9 mouse cellular contexts compared by ENCODE assay signal in the genomic region with DNA sequence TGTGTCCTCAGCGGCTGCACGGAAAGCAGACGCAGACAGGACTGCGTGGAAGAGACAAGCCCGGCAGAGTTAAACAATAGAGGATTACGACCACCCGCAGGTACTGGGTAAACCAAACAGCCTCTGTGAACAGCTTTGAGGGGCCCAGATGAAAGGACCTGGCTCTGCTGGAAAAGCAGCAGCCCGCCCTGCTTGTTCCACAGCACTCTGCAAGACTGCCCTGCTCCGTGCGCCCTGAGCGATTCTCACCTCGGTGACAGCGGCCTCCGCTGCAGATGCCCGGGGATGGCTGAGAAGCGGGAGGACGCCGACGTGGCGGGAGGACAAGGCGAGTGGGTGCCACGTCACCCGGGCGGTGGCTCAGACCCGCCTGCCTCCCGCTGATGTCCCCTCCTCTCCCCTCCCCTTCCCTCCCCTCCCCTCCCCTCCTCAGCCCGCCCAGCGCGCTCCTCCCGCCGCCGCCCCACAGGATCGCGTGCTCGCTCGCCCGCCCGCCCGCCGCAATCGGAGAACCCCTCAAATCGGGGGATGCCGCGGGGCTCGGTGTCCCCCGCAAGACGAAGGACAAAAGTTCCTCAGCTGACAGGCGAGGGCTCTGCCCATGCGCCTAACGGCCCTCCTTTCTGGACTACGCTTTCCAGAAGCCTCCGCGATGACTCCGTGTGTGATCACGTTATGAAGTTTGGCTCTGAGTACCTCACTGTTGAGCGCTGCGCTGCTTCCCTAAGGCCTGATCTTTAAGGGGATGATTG. TPM values are rescaled to one million over a fixed set of nuclear protein-coding genes. Genes with fewer than 3 reads are reported as not detected.
DNase-seq lines count a peak whose midpoint lies in the region; ATAC-seq lines count a peak whose summit lies in the region.
"Had no signal": no experiment of that assay in that cellular context is flagged by ENCODE, and none has a peak within 500 bp of the region (broad histone marks: within the 10 kb centered on the region; RNA-seq: fewer than 3 reads in every experiment).

A gene (minus strand): TSS at position 364 of the 752 bp plus-strand sequence.

- peak; percentile 76 to 78 for DNase-seq in adrenal gland, adult 18-20 months (ENCODE audit: low spot score in 2 of 2)
- peak; percentile 83 for DNase-seq in gastrocnemius, postnatal 10 days
- peak; percentile 35 for DNase-seq in induced T-regulatory cell, adult 2 months (ENCODE audit: low read depth)
- DNase-seq in left cerebral cortex, adult 9 months (ENCODE audit: low spot score in 2 of 2): peak; percentile 69 to 83
- peak; percentile 81 to 85 for DNase-seq in right cerebral cortex, postnatal 36 days (ENCODE audit: low spot score in 2 of 2)

- peak; percentile 90 for ATAC-seq in common myeloid progenitor, adult 5-6 weeks (replicated peaks; ENCODE audit: low read depth, poor library complexity, severe bottlenecking)
- ATAC-seq in megakaryocyte, adult 5-6 weeks (ENCODE audit: poor library complexity, severe bottlenecking): peak; percentile 66
- no peak for ATAC-seq in monocyte, adult 5-6 weeks (replicated peaks; ENCODE audit: insufficient number of reproducible peaks, low FRiP score, low TSS enrichment, poor library complexity, severe bottlenecking)

RNA-seq across cellular contexts. Expression of the gene that starts here (rescaled TPM):
- total RNA-seq in adrenal gland, adult 18-20 months (2021): 1 to 10 TPM; 3.4 to 5.3 TPM
- 0.23 TPM in 1 of 2 replicates, not detected in the other for total RNA-seq in common myeloid progenitor, adult 5-6 weeks (2017)
- total RNA-seq in gastrocnemius, postnatal 10 days (2021): 10 to 100 TPM in 1 of 2 experiments, 1 to 10 TPM in 1; 9.2 to 13.1 TPM
- 0.22 TPM in 1 of 2 replicates, not detected in the other for total RNA-seq in megakaryocyte, adult 5-6 weeks (2015)
- not detected in 2 replicates for total RNA-seq in megakaryocyte, adult 5-6 weeks (2017)
- 0.38 to 0.87 TPM in 2 of 3 replicates, not detected in the other for total RNA-seq in monocyte, adult 5-6 weeks (2017)
- total RNA-seq: neutrophil, adult 5-6 weeks had no signal

Comparison
In these comparisons a context has a peak if more than half of its experiments do, and no peak if none do; other contexts are left out.
1. Peak in ATAC-seq in common myeloid progenitor, adult 5-6 weeks; RNA of the gene not detected or under 1 TPM.
2. Peak in ATAC-seq in megakaryocyte, adult 5-6 weeks; RNA of the gene not detected or under 1 TPM.